Mouse (Mus musculus): ENCODE data around the gene Kcnh4.

- no peak for TF ChIP-seq CTCF (IDR thresholded peaks at IDR 0.05; ENCODE audit: low read depth, low read length)
- no peak for TF ChIP-seq POLR2A (IDR thresholded peaks at IDR 0.05; ENCODE audit: insufficient read depth, low read length)
These were observed 56.4 kb downstream of the Kcnh4 start for GRCm38 (mm10) chr11:100703366-100703765.

Measured in ES-Bruce4 (cell line).